ENCODE assay signal across 21 mouse cellular contexts in the genomic region with DNA sequence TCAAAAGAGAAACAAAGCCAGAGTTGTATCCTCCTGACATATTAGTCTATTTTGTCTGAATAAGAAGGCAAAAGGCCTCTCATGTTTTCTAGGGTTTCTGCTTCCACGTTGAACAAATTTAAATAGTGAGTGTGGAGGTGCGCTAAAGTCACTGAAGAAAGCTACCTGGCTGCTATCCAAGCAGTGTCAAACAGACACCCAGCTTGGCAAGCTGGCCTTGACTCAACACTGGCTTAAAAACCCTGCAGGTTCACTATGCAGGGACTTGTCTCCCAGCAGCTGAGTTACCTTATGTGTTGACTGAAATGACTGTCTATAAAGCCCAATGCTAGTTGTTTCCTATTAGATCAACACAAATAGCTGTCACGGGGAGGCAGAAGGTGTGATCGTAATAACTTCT.
DNase-seq lines count a peak whose midpoint lies in the region; ATAC-seq and TF ChIP-seq lines count a peak whose summit lies in the region.
"Had no signal": no experiment of that assay in that cellular context is flagged by ENCODE, and none has a peak within 500 bp of the region (broad histone marks: within the 10 kb centered on the region; RNA-seq: fewer than 3 reads in every experiment).

No protein-coding gene starts in this region.

- no peak overlapping the region for H3K9ac ChIP-seq in embryonic facial prominence, embryonic 14.5 days (ENCODE audit: low read depth, low read length)
- no peak overlapping the region for H3K9ac ChIP-seq in midbrain, embryonic 11.5 days (ENCODE audit: low read length)
- H3K9ac ChIP-seq: embryonic facial prominence, embryonic 13.5 days; forebrain, embryonic 12.5 days; heart, embryonic 13.5 days; hindbrain, embryonic 12.5 days; intestine, embryonic 15.5 days; kidney, embryonic 15.5 days had no signal

- no peaks in the 10 kb centered on the region for H3K27me3 ChIP-seq in embryonic facial prominence, embryonic 14.5 days (replicated peaks; ENCODE audit: control insufficient read depth, insufficient read depth, low read length)
- no peaks in the 10 kb centered on the region for H3K27me3 ChIP-seq in embryonic facial prominence, embryonic 10.5 days (replicated peaks; ENCODE audit: low read depth, poor library complexity, severe bottlenecking)
- H3K27me3 ChIP-seq in midbrain, embryonic 11.5 days (ENCODE audit: control insufficient read depth, insufficient read depth, low read length), result no peaks in the 10 kb centered on the region
- H3K27me3 ChIP-seq: embryonic facial prominence, embryonic 13.5 days; forebrain, embryonic 12.5 days; heart, embryonic 13.5 days; hindbrain, embryonic 12.5 days; intestine, embryonic 15.5 days; kidney, embryonic 15.5 days had no signal

- H3K4me1 ChIP-seq in embryonic facial prominence, embryonic 14.5 days (ENCODE audit: control insufficient read depth, insufficient read depth, low read length), result no peaks in the 10 kb centered on the region
- no peaks in the 10 kb centered on the region for H3K4me1 ChIP-seq in embryonic facial prominence, embryonic 10.5 days
- H3K4me1 ChIP-seq in lung, adult 2 months (ENCODE audit: control insufficient read depth, insufficient read depth, low read length), result no peaks in the 10 kb centered on the region
- H3K4me1 ChIP-seq in midbrain, embryonic 11.5 days (ENCODE audit: control insufficient read depth, insufficient read depth, low read length), result no peaks in the 10 kb centered on the region
- H3K4me1 ChIP-seq: embryonic facial prominence, embryonic 13.5 days; forebrain, embryonic 12.5 days; hindbrain, embryonic 12.5 days; intestine, embryonic 15.5 days; kidney, embryonic 15.5 days had no signal

- 65% methylated on average over 4 of the region's 4 CpGs for WGBS in embryonic facial prominence, embryonic 14.5 days
- WGBS in embryonic facial prominence, embryonic 10.5 days, result 90% methylated on average over 4 of the region's 4 CpGs
- 65% methylated on average over 4 of the region's 4 CpGs for WGBS in lung, adult 2 months
- 92% methylated on average over 4 of the region's 4 CpGs for WGBS in midbrain, embryonic 11.5 days

- H3K27ac ChIP-seq in embryonic facial prominence, embryonic 14.5 days (replicated peaks; ENCODE audit: low read depth, low read length), result no peak overlapping the region
- no peak overlapping the region for H3K27ac ChIP-seq in embryonic facial prominence, embryonic 10.5 days (replicated peaks)
- no peak overlapping the region for H3K27ac ChIP-seq in midbrain, embryonic 11.5 days (ENCODE audit: low read depth, low read length)
- H3K27ac ChIP-seq: embryonic facial prominence, embryonic 13.5 days; forebrain, embryonic 12.5 days; gastrocnemius, adult 2 months; heart, embryonic 13.5 days; hindbrain, embryonic 12.5 days; intestine, embryonic 15.5 days; kidney, embryonic 15.5 days had no signal

- ATAC-seq in embryonic facial prominence, embryonic 14.5 days (ENCODE audit: low read depth), result peak; percentile 15; the same call in 1 of the 2 replicates
- no peak for ATAC-seq in midbrain, embryonic 11.5 days (ENCODE audit: low FRiP score)
- ATAC-seq: intestine, embryonic 15.5 days had no signal

- H3K36me3 ChIP-seq in embryonic facial prominence, embryonic 14.5 days (ENCODE audit: control insufficient read depth, insufficient read depth, low read length), result no peaks in the 10 kb centered on the region
- no peaks in the 10 kb centered on the region for H3K36me3 ChIP-seq in embryonic facial prominence, embryonic 10.5 days (replicated peaks)
- H3K36me3 ChIP-seq in midbrain, embryonic 11.5 days (ENCODE audit: control insufficient read depth, insufficient read depth, low read length), result no peaks in the 10 kb centered on the region
- H3K36me3 ChIP-seq: embryonic facial prominence, embryonic 13.5 days; forebrain, embryonic 12.5 days; heart, embryonic 13.5 days; hindbrain, embryonic 12.5 days; intestine, embryonic 15.5 days; kidney, embryonic 15.5 days had no signal

- no peak overlapping the region for H3K4me2 ChIP-seq in embryonic facial prominence, embryonic 14.5 days (ENCODE audit: low read depth, low read length)
- H3K4me2 ChIP-seq in midbrain, embryonic 11.5 days, result no peak overlapping the region
- H3K4me2 ChIP-seq: embryonic facial prominence, embryonic 13.5 days; forebrain, embryonic 12.5 days; heart, embryonic 13.5 days; hindbrain, embryonic 12.5 days; intestine, embryonic 15.5 days; kidney, embryonic 15.5 days had no signal

- peak; percentile 65 for DNase-seq in embryonic facial prominence, embryonic 14.5 days (ENCODE audit: low spot score)
- DNase-seq in embryonic facial prominence, embryonic 10.5 days (ENCODE audit: low spot score), result no peak
- DNase-seq in heart, postnatal 10 days, result peak; percentile 9 to 26
- DNase-seq in heart, postnatal 25 days (ENCODE audit: low spot score), result no peak
- peak; percentile 23 for DNase-seq in adipocyte (ENCODE audit: low spot score)
- DNase-seq in brain, adult 2 months (ENCODE audit: low read depth, low spot score), result peak; percentile 57
- DNase-seq in lung, adult 2 months, result no peak
- no peak for DNase-seq in midbrain, embryonic 11.5 days (ENCODE audit: low spot score, missing footprints)
- DNase-seq: adrenal gland, postnatal 14 days; cerebellum, adult 11-12 months; cerebellum, adult 9-11 months; gastrocnemius, adult 2 months; gastrocnemius, postnatal 25 days; heart, postnatal 36 days; kidney, adult 2 months had no signal

- intact Hi-C loops in heart, postnatal 10 days (cut with DNase I), result no loop called here
- intact Hi-C loops in heart, postnatal 25 days (cut with DNase I), result no loop called here

- H3K4me3 ChIP-seq in embryonic facial prominence, embryonic 14.5 days (ENCODE audit: low read depth, low read length), result no peak overlapping the region
- no peak overlapping the region for H3K4me3 ChIP-seq in embryonic facial prominence, embryonic 10.5 days
- H3K4me3 ChIP-seq in lung, adult 2 months (replicated peaks; ENCODE audit: extremely low read depth, low read depth, low read length), result no peak overlapping the region
- H3K4me3 ChIP-seq in midbrain, embryonic 11.5 days (ENCODE audit: low read depth, low read length), result no peak overlapping the region
- H3K4me3 ChIP-seq: embryonic facial prominence, embryonic 13.5 days; forebrain, embryonic 12.5 days; gastrocnemius, adult 2 months; heart, embryonic 13.5 days; hindbrain, embryonic 12.5 days; intestine, embryonic 15.5 days; kidney, embryonic 15.5 days had no signal

- TF ChIP-seq CTCF in lung, adult 2 months (IDR thresholded peaks at IDR 0.05; ENCODE audit: insufficient read depth, low read length), result no peak

- TF ChIP-seq POLR2A in lung, adult 2 months (IDR thresholded peaks at IDR 0.05; ENCODE audit: borderline replicate concordance, extremely low read depth, low read depth, low read length), result no peak

- no peaks in the 10 kb centered on the region for H3K9me3 ChIP-seq in embryonic facial prominence, embryonic 14.5 days (ENCODE audit: control insufficient read depth, low read length)
- H3K9me3 ChIP-seq in embryonic facial prominence, embryonic 10.5 days, result no peaks in the 10 kb centered on the region
- H3K9me3 ChIP-seq in midbrain, embryonic 11.5 days (ENCODE audit: control insufficient read depth, low read length), result no peaks in the 10 kb centered on the region
- H3K9me3 ChIP-seq: embryonic facial prominence, embryonic 13.5 days; forebrain, embryonic 12.5 days; heart, embryonic 13.5 days; hindbrain, embryonic 12.5 days; intestine, embryonic 15.5 days; kidney, embryonic 15.5 days had no signal

Comparison
In these comparisons a context has a peak if more than half of its experiments do, and no peak if none do; other contexts are left out.
1. DNase-seq: peak in embryonic facial prominence, embryonic 14.5 days (single experiment), heart, postnatal 10 days (2 of 2), adipocyte (single experiment) and brain, adult 2 months (single experiment); none in embryonic facial prominence, embryonic 10.5 days (single experiment), heart, postnatal 25 days (single experiment), lung, adult 2 months (single experiment) and midbrain, embryonic 11.5 days (single experiment).